Mouse (Mus musculus) gastrocnemius, postnatal 36 days (tissue): ENCODE data around the gene Gm13285. TPM values are rescaled to one million over a fixed set of nuclear protein-coding genes. Genes with fewer than 3 reads are reported as not detected.
"Not testable (repeated sequence)": the region's sequence is repeated elsewhere in the genome, so short reads cannot be mapped to it uniquely, and the experiment has no call there.

Experiments
- DNase-seq, 2 experiments: peaks; one replicate each; pipeline ENCODE4 v3.0.0; 2022
- intact Hi-C: fragments of 180-260 bp; cut with DNase I; formaldehyde crosslinking; loops from one replicate; pipeline ENCODE4 v1.15.1; 2025
- total RNA-seq, 2 experiments: library from RNA; stranded (reverse); gene quantifications; 2 replicates each; pipeline ENCODE4 v1.2.3; 2021

The Gm13285 gene
- total RNA-seq, 2 experiments from 2014 or later, result not detected

GRCm38 (mm10) chr4:88793936-88794675 lies 5.4 kb upstream of the Gm13285 start, which contains the start of gene Gm13275:
Gm13275 (plus strand) TSS chr4:88794487.
- peak; percentile 45 to 80 for DNase-seq
- intact Hi-C loops, result not testable (repeated sequence)

- intact Hi-C loops, DNase-seq: not testable (repeated sequence)
Measured at GRCm38 (mm10) chr4:88797097-88797496, 2.4 kb upstream of the Gm13285 start, which contains the start of gene Gm13279. Gm13279 (plus strand) TSS chr4:88797397.

GRCm38 (mm10) chr4:88802954-88803353 lies 3.5 kb downstream of the Gm13285 start, which contains the start of gene Gm13287:
Gm13287 (plus strand) TSS chr4:88803254.
- DNase-seq, intact Hi-C loops: not testable (repeated sequence)

DNA sequence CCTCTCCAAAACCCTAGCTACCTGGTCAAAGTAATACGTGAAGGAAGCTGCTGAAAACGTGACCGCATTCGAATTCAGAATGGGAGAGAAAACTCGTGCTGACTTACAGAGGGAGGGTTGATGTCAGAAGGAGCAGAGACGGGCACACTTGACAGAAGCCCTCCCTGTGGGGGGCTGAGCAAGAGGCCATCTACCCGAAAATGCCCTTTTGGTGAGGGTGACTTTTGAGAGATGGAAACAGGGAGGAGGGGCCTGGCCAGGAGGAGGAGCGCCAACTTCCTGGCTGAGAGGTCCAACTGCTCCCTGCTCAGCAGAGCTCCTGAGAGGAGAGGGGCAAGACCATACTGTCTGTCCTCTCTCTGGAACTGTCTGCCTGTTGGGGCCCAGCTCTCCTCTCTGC lies 5.8 kb downstream of the Gm13285 start, which contains the start of gene Gm13288:
Gene Gm13288, plus strand, starts transcription at position 301 of the 400 bp plus-strand sequence.
- DNase-seq, intact Hi-C loops: not testable (repeated sequence)

- intact Hi-C loops, DNase-seq: not testable (repeated sequence)
Measured at GRCm38 (mm10) chr4:88805761-88806160, 6.3 kb downstream of the Gm13285 start.

DNA sequence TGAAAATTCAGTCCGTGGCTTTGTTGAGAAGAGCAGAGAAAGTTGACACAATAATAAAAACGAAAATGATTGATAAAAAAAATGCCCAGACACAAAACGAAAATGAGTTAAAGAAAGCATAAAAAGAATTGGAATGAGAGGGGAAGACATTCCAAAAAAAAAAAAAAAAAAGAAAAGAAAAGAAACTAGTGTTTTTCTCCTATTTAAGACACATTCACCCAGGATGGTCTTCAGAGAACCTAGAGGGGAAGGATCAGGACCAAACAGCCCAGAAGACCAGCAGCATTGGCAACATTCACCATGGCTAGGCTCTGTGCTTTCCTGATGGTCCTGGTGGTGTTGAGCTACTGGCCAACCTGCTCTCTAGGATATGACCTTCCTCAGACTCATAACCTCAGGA lies 16.5 kb downstream of the Gm13285 start, which contains the start of gene Ifna7:
Gene Ifna7, plus strand, starts transcription at position 301 of the 400 bp plus-strand sequence.
- DNase-seq, result no peak
- intact Hi-C loops, result no loop called here

DNA sequence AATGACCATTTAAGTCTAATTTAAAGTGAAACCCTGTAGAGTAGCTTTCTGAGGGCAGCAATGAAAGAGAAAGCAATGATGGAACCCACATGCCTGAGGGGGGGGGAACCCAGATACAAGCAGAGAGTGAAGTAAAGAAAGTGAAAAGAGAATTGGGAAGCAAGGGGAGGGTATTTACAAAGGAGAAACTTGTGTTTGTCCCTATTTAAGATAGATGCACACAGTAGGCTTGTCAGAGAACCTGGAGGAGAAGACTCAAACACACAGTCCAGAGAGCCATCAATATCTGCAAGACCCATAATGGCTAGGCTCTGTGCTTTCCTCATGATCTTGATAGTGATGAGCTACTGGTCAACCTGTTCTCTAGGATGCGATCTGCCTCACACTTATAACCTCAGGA lies 20.2 kb downstream of the Gm13285 start, which contains the start of gene Ifna11:
Gene Ifna11, plus strand, starts transcription at position 301 of the 400 bp plus-strand sequence.
- intact Hi-C loops, result loop anchor here (2.0 kb wide), 1 partner anchor 137 kb away; the partner anchor contains the start of gene Ifna2
- no peak for DNase-seq

DNA sequence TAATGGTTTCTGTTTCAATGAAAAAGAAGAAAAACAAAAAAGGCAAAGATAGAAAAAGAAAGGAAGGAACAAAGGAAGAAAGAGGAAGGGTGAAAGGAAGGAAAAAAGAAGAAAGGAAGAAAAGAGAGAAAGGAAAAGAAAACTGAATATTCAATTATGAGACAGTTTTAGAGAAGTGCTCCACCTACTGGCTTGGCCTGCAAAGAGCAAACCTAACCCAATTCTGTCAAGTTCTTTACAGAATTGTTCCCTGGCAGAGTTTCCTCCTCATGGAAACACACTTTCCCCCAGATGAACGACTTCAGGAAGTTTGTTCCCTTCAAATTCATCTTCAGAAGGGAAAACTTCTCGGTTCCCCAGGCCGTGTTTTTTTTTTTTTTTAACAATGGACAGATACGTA lies 23.5 kb downstream of the Gm13285 start:
- DNase-seq, result no peak
- intact Hi-C loops, result no loop called here

DNA sequence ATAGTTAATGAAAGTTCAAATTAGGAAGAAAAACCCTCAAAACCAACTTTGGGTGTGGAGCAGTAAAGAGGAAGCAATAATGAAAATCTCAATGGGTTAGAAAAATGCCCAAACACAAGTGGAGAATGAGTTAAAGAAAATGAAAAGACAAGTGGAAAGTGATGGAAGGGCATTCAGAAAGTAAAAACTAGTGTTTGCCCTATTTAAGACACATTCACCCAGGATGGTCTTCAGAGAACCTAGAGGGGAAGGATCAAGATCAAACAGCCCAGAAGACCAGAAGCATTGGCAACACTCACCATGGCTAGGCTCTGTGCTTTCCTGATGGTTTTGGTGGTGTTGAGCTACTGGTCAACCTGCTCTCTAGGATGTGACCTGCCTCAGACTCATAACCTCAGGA lies 27.7 kb downstream of the Gm13285 start, which contains the start of gene Ifna6:
Gene Ifna6, plus strand, starts transcription at position 301 of the 400 bp plus-strand sequence.
- intact Hi-C loops, DNase-seq: not testable (repeated sequence)

GRCm38 (mm10) chr4:88830523-88830922 lies 31.1 kb downstream of the Gm13285 start:
- intact Hi-C loops, result no loop called here
- no peak for DNase-seq

GRCm38 (mm10) chr4:88835225-88835624 lies 35.8 kb downstream of the Gm13285 start, which contains the start of gene Ifna5:
Ifna5 (plus strand) TSS chr4:88835525.
- intact Hi-C loops, DNase-seq: not testable (repeated sequence)

GRCm38 (mm10) chr4:88838828-88839227 lies 39.4 kb downstream of the Gm13285 start:
- intact Hi-C loops, result no loop called here
- DNase-seq, result no peak

DNA sequence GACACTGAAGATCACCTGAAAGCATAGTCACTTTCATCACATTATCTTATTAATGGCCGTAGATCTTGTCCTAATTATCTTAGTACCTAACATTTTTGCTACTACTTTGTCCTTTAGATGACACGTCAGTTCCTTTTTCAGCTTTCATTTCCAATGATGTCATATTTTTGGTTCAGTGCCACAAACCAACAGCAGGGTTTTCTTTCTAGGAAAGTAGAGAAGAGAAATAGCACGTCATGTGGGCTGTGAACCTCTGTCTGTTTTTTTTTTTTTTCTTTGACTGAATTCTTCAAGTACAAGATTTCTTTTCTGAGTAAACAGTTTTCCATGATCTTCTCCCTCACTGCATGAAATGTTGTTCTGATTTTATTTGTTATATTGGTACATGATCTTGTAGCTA lies 40.6 kb downstream of the Gm13285 start:
- intact Hi-C loops, result no loop called here
- no peak for DNase-seq

DNA sequence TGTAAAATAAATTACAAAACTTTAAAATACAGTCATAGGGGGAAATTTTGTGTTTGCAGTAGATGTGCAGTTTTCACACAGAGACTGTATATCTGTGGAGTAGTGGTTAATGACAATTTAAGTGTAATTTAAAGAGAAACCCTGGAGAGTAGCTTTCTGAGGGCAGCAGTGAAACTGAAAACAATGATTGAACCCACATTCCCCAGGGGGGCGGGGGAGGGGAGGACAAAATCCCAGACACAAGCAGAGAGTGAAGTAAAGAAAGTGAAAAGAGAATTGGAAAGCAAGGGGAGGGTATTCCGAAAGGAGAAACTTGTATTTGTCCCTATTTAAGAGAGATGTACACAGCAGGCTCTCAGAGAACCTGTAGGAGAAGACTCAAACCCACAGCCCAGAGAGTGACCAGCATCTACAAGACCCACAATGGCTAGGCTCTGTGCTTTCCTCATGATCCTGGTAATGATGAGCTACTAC lies 42.0 kb downstream of the Gm13285 start, which contains the start of gene Ifna4:
Gene Ifna4, plus strand, starts transcription at position 424 of the 474 bp plus-strand sequence.
- DNase-seq, result no peak
- intact Hi-C loops, result no loop called here

DNA sequence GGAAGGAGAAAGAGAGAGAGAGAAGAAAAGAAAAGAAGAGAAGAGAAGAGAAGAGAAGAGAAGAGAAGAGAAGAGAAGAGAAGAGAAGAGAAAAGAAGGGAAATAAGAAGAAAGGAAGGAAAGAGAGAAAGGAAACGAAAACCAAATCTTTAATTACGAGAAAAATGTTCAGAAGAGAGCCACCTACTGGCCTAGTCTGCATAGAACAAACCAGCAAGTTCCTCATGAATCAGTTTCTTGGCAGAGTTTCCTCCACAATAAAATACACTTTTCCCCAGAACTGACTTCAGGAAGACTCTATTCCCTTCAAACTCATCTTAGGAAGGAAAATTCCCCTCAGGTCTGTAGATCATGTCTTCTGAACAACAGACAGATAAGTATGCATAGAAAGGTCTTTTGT lies 45.9 kb downstream of the Gm13285 start:
- intact Hi-C loops, result no loop called here
- no peak for DNase-seq

DNA sequence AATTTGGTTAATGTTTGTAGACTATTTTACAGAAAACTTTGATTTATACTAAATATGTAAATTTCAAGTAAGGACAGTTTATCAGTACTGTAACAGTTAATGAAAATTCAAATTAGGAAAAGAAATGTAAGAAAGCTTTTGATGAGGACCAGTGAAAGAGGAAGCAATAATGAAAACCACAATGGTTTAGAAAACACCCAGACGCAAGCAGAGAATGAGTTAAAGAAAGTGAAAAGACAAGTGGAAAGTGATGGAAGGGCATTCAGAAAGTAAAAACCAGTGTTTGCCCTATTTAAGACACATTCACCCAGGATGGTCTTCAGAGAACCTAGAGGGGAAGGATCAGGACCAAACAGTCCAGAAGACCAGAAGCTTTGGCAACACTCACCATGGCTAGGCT lies 50.2 kb downstream of the Gm13285 start, which contains the start of gene Ifna1:
Gene Ifna1, plus strand, starts transcription at position 390 of the 400 bp plus-strand sequence.
- no peak for DNase-seq
- intact Hi-C loops, result no loop called here

Other genes starting within 250 kb of the Gm13285 start
- gene Ifna15, start 241.4 kb upstream of the Gm13285 start, total RNA-seq, result not detected
- gene Ifna14, start 227.9 kb upstream of the Gm13285 start, total RNA-seq, result not detected
- gene Ifna9, start 207.3 kb upstream of the Gm13285 start, total RNA-seq, result not detected
- gene Ifna12, start 196.3 kb upstream of the Gm13285 start, total RNA-seq, result not detected
- not detected for gene C87499, start 165.3 kb upstream of the Gm13285 start, total RNA-seq
- not detected for gene Ifna13, start 155.2 kb upstream of the Gm13285 start, total RNA-seq
- not detected for gene Ifna16, start 122.7 kb upstream of the Gm13285 start, total RNA-seq
- gene Ifna2, start 115.8 kb upstream of the Gm13285 start, total RNA-seq, result not detected
- gene Ifnab, start 108.3 kb upstream of the Gm13285 start, total RNA-seq, result not detected
- under 1 TPM in 1 of 2 experiments, not detected in 1; 0.42 TPM for gene Gm26566, start 77.9 kb upstream of the Gm13285 start, total RNA-seq
- 10 to 100 TPM; 43.9 to 50.4 TPM for gene Klhl9, start 77.2 kb upstream of the Gm13285 start, total RNA-seq
- gene Gm13271, start 44.8 kb upstream of the Gm13285 start, total RNA-seq, result not detected
- not detected for gene Gm13283, start 39.5 kb upstream of the Gm13285 start, total RNA-seq
- gene Gm13290, start 25.8 kb upstream of the Gm13285 start, total RNA-seq, result not detected
- gene Gm13289, start 22.7 kb upstream of the Gm13285 start, total RNA-seq, result not detected
- not detected for gene Gm13272, start 19.8 kb upstream of the Gm13285 start, total RNA-seq
- gene Ifnz, start 17.5 kb upstream of the Gm13285 start, total RNA-seq, result not detected
- not detected for gene Gm13276, start 14.0 kb upstream of the Gm13285 start, total RNA-seq
- not detected for gene Gm13277, start 11.0 kb upstream of the Gm13285 start, total RNA-seq
- gene Gm13278, start 8.1 kb upstream of the Gm13285 start, total RNA-seq, result not detected
- gene Gm13275, start 5.2 kb upstream of the Gm13285 start, total RNA-seq, result not detected
- not detected for gene Gm13279, start 2.3 kb upstream of the Gm13285 start, total RNA-seq
- gene Gm13287, start 3.6 kb downstream of the Gm13285 start, total RNA-seq, result not detected
- not detected for gene Gm13288, start 5.9 kb downstream of the Gm13285 start, total RNA-seq
- not detected for gene Ifna7, start 16.6 kb downstream of the Gm13285 start, total RNA-seq
- not detected for gene Ifna11, start 20.3 kb downstream of the Gm13285 start, total RNA-seq
- gene Ifna6, start 27.8 kb downstream of the Gm13285 start, total RNA-seq, result not detected
- gene Ifna5, start 35.9 kb downstream of the Gm13285 start, total RNA-seq, result not detected
- not detected for gene Ifna4, start 42.2 kb downstream of the Gm13285 start, total RNA-seq
- gene Ifna1, start 50.4 kb downstream of the Gm13285 start, total RNA-seq, result not detected
- gene Ifne, start 80.5 kb downstream of the Gm13285 start, total RNA-seq, result not detected